Mouse (Mus musculus) embryonic facial prominence, embryonic 10.5 days (tissue): ENCODE measurements around the gene Fcrl5. TPM values are rescaled to one million over a fixed set of nuclear protein-coding genes. Genes with fewer than 3 reads are reported as not detected.

Experiments used
- DNase-seq: peaks from one replicate; pipeline ENCODE4 v3.0.0-alpha.2; 2017; ENCODE audit warnings: low spot score
- H3K27ac ChIP-seq: fragments of 300-500 bp; sonication (generic); replicated peaks from 2 replicates; pipeline ENCODE4 v1.5.1; 2016; ENCODE audit warnings: mild to moderate bottlenecking
- H3K27me3 ChIP-seq: fragments of 300-500 bp; sonication (generic); replicated peaks from 2 replicates; pipeline ENCODE4 v1.6.1; 2016; ENCODE audit warnings: low read depth, mild to moderate bottlenecking; ENCODE audit not compliant: poor library complexity, severe bottlenecking
- H3K36me3 ChIP-seq: fragments of 300-500 bp; sonication (generic); replicated peaks from 2 replicates; pipeline ENCODE4 v1.6.1; 2016; ENCODE audit warnings: mild to moderate bottlenecking, moderate library complexity
- H3K4me1 ChIP-seq: fragments of 300-500 bp; sonication (generic); 2 replicates; pipeline ENCODE4 v1.6.1; 2016
- H3K4me3 ChIP-seq: fragments of 300-500 bp; sonication (generic); 2 replicates; pipeline ENCODE4 v1.5.1; 2016; ENCODE audit warnings: mild to moderate bottlenecking, moderate library complexity
- H3K9me3 ChIP-seq: fragments of 300-500 bp; sonication (generic); 2 replicates; pipeline ENCODE4 v1.6.1; 2016; ENCODE audit warnings: mild to moderate bottlenecking
- WGBS: fragments of 180-500 bp; shearing (Covaris S2); methylation state at CpG from one replicate; pipeline ENCODE4 v1.1.7; 2016; 5-methylcytosine and 5-hydroxymethylcytosine counted together
- polyA plus RNA-seq: library from polyadenylated mRNA; unstranded; fragments of >200 nt; fragmentation: Nextera tagmentation; extraction: Ambion mirVana; gene quantifications from 2 replicates; pipeline ENCODE4 v1.2.1, GENCODE M21; 2016

The Fcrl5 gene
- polyA plus RNA-seq, 1 experiment from 2014 or later = not detected

DNA sequence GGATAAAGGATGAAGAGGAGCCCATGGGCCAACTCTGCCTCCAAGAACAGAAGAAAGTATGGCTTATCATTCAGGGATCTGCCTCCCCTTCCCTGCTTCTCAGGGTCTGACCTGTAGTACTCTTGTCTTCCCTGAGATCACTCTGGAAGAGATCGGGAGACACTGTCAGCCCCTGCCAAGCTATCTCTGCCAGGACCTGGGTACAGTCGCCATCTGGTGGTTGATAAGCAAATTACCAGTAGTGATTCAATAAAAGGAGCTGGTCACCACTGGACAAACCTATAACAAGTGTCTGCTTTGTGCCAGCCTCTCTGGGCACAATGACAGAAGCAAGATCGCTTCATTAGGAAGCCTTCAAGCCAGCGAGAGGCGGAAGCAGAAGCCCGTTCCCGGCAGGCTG, 68.8 kb downstream of the Fcrl5 start:
- Histone ChIP-seq H3K27ac (no peak overlapping the region), H3K36me3 (no peaks in the 10 kb centered on the region), H3K27me3 (peaks cover 15% of the 10 kb centered on the region), H3K4me1 (peaks cover 15% of the 10 kb centered on the region), H3K9me3 (no peaks in the 10 kb centered on the region), H3K4me3 (no peak overlapping the region)
- WGBS = 38% methylated on average over 7 of the region's 7 CpGs
- peak; percentile 53 for DNase-seq

DNA sequence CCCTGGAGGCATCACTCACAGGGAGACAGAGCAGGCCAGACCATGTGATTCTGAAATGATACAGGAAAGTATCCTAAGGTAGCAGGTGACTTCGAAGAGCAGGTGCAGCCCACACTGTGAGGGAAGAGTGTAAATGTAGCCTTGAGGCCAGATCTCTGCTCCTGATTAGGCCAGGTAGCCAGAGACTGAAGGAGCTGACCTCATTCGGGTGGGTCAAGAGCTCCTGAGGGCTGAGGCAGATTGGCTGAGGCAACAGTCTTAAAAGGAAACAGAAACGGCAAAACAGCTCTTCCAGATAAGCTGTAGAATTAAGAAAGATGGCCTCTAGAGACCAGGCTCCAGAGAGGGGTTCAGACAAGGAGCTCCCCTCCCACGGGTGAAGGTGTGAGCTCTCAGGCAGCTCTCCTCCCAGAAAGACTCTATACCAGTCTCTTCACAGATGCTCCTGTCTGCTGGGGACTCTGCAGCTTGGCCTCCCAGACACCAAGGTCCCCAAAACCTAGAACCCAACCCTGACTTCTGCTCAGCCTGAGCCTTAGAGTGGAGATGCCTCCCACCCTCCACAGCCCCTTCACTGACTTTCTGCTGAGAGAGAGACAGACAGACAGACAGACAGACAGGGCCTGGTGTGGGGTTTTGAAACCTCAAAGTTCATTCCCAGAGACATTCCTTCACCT, 69.3 kb downstream of the Fcrl5 start:
- WGBS = 56% methylated on average over 4 of the region's 4 CpGs
- peak; percentile 9 for DNase-seq
- H3K36me3 ChIP-seq = no peaks in the 10 kb centered on the region

DNA sequence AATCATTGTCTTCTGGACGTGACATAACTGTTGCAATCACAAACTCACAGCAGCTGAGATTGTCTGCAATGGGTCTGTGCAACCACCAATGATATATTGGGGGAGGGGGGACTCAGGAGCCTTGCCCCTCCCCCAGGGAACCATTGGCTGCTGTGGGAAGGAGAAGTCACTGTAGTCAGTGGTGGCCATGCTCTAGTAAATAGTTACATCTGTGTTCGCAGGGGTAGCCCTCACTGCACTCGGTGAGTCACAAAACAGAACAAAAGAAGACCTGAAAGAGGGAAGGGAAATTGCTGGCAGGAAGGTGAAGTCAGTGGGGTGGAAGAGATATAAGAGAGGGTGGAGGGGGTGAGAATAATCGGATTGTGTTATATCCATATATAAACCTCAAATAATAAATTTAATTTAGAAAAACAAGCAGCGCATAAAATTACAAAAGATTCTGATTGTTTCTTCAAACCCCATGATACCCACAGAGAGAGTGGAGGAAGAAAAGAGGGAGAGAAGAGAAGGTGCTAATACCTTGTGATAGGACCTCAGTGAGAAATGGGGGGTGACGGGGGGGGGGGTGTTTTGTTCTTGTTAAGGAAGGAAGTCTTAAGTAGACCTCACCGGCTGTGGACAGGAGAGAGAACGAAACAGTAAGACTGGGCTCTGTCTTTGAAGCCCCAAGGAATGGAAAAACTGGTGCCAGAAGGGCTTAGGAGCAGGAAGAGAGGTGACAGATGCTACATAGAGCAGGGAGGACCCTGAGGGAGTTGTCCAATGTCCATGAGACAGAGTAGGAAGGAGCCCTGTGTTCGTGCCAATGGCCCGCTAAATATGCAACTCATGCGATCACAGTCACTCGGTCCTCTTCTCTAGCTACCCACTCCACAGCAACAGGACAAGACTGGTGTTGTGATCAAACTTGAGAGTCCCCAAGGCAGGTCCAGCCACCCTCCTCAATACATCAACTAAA, 71.2 kb downstream of the Fcrl5 start:
- no peak overlapping the region for H3K27ac ChIP-seq
- no peaks in the 10 kb centered on the region for H3K9me3 ChIP-seq
- peak; percentile 8 for DNase-seq
- H3K27me3 ChIP-seq = peaks cover 26% of the 10 kb centered on the region
- no peak overlapping the region for H3K4me3 ChIP-seq
- peaks cover 18% of the 10 kb centered on the region for H3K4me1 ChIP-seq
- no peaks in the 10 kb centered on the region for H3K36me3 ChIP-seq
- WGBS = 72% methylated on average over 12 of the region's 12 CpGs

More for the DNA sequence above, 69.3 kb downstream of the Fcrl5 start:
- H3K4me1 ChIP-seq = peaks cover 20% of the 10 kb centered on the region
- peaks cover 21% of the 10 kb centered on the region for H3K27me3 ChIP-seq
- H3K27ac ChIP-seq = no peak overlapping the region
- no peaks in the 10 kb centered on the region for H3K9me3 ChIP-seq
- H3K4me3 ChIP-seq = no peak overlapping the region

DNA sequence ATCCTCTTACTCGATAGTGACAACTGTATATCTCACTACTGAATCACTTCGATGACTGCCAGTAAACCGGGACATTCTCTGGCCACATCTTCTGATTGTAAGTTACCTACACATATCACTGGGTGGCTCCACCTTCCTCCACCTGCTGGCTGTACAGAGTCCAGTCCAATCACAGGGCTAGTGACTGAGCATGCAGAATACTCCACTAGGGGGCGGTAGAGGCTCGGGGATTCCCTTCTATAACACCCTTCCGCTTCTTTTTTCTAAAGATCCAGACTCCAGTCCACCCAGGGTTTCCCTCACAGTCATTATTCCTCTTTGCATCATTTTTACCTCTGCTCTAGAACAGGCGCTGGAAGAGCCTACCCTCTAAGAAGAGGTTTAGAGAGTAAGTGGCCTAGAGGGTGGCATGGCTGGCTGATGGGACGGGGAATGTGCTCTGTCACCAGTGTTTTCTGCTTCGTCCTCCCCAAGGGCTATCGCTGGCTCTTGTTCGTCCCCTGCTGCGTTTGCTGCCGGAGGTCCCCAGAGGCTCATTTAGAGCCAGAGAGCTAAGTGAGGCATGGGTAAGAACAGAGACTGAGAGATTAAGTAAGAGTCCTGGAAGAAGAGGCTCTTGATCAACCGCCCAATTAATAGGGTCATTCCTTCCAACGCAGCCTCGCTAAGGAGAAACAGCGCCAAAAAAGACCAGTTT, 72.8 kb downstream of the Fcrl5 start:
- 26% methylated on average over 17 of the region's 17 CpGs for WGBS
- Histone ChIP-seq H3K4me3 (peak overlapping the region; percentile 42), H3K9me3 (no peaks in the 10 kb centered on the region), H3K27me3 (peaks cover 23% of the 10 kb centered on the region), H3K36me3 (no peaks in the 10 kb centered on the region), H3K27ac (0 out of 2 replicates have a peak overlapping the region, but pooled peaks have one; percentile 7), H3K4me1 (peaks cover 26% of the 10 kb centered on the region)
- DNase-seq = peak; percentile 88

DNA sequence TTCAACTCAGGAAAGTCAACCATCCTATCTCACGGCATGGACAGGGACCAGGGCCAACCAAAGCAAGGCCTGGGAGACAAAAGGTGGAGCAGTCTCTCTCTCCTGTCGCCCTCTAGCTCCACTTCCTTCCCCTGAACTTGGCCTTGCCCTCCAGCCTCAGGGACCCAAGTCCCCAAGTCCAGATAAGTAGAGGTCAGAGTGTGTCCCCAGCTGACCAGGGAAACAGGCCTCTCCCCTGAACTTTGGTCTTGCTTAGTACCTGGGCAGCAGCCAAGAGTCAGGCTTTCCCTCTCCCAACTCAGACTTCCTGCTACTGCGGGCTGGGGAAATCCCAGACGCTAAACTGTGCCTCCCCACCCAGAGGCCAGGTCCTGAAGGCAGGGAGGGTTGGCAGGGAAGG, 73.5 kb downstream of the Fcrl5 start:
- no peak overlapping the region for H3K27ac ChIP-seq
- no peak for DNase-seq
- 48% methylated on average over 4 of the region's 4 CpGs for WGBS
- peaks cover 26% of the 10 kb centered on the region for H3K4me1 ChIP-seq
- H3K36me3 ChIP-seq = no peaks in the 10 kb centered on the region
- no peaks in the 10 kb centered on the region for H3K9me3 ChIP-seq
- no peak overlapping the region for H3K4me3 ChIP-seq
- H3K27me3 ChIP-seq = peaks cover 20% of the 10 kb centered on the region

DNA sequence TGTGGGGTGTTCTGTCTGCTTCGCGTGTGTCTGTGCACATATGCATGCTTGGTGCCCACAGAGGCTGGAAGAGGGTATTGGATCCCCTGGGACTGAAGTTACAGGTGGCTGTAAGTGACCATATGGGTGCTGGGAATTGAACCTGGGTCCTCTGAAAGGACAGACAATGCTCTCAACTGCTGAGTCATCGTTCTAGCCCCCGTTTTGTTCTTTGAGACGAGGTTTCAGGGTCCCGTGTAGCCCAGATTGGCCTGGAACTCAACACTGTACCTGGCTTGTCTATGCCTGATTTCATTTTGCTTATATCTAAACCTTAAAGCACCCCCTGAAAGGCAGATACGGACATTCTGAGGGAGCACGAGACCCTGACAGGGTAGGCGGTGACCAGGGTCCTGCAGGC, 75.3 kb downstream of the Fcrl5 start:
- Histone ChIP-seq H3K4me1 (peaks cover 33% of the 10 kb centered on the region), H3K27ac (no peak overlapping the region), H3K9me3 (no peaks in the 10 kb centered on the region), H3K36me3 (no peaks in the 10 kb centered on the region), H3K4me3 (no peak overlapping the region), H3K27me3 (peaks cover 20% of the 10 kb centered on the region)
- WGBS = 91% methylated on average over 9 of the region's 9 CpGs
- no peak for DNase-seq

DNA sequence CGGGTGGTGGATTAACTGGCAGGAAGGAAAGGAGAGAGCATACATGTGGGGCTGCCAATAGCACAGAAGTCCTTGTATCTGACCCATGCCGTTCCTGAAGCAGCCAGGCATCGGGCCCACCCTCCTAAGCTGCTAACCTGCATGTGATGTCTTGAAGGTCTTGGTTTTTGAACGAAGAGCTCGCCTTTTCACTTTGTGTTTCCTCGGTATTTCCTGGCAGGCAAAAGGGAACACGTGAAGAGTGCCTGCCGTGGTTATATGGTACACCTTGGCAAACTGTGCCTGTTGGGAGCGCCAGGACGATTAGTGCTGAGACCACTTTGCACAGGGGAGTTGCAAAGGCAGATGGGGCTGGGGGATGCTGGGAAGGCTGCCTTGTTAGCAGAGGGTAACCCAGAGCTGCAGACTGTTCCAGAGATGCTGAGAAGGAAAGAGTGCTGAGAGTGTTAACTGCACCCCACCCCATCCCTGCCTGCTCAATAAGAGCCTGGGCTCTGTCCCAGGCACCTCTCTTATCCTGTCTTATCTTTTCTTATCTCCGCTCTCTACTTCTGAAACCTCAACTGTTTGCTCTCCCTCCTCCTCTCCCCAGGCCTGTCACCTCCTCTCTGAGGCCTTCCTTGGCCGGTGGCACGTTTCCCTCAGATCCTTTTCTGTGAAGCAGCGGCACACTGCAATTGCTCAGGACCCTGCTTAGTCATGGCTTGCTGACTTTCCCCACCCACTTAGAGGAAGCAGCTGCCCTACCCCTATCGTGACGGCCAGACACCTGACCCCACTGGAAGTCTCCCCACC, 76.6 kb downstream of the Fcrl5 start:
- Histone ChIP-seq H3K36me3 (no peaks in the 10 kb centered on the region), H3K4me3 (no peak overlapping the region), H3K27ac (no peak overlapping the region; the same call in 1 of the 2 replicates), H3K4me1 (peaks cover 40% of the 10 kb centered on the region), H3K27me3 (peaks cover 20% of the 10 kb centered on the region), H3K9me3 (no peaks in the 10 kb centered on the region)
- DNase-seq = no peak
- 51% methylated on average over 16 of the region's 16 CpGs for WGBS

DNA sequence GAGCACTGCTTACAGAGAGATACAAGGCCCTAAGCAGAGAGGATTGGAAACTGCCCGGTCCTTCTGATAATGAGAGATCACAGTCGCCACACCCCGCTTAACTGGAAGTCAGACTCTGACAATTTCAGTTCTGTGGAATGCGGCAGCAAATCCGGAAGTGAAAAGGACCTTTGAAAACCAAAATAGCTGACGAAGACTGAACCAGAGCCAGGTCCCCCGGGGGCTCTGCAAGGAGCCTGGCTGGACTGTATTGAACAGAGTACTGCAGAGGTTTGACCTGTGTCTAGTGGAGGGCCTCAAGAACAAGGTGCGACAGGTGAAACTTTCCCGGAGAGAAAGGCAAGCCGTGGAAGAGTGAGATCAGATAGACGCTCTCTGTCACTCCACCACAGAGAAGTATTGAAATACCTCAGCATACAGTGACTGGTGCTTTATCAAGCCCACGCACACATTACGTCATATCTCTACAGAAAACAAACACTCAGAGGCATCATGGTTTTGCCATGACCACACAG, 80.1 kb downstream of the Fcrl5 start:
- DNase-seq = no peak
- Histone ChIP-seq H3K9me3 (no peaks in the 10 kb centered on the region), H3K27ac (no peak overlapping the region), H3K4me3 (no peak overlapping the region), H3K27me3 (no peaks in the 10 kb centered on the region), H3K4me1 (peaks cover 25% of the 10 kb centered on the region), H3K36me3 (no peaks in the 10 kb centered on the region)
- 56% methylated on average over 13 of the region's 13 CpGs for WGBS

DNA sequence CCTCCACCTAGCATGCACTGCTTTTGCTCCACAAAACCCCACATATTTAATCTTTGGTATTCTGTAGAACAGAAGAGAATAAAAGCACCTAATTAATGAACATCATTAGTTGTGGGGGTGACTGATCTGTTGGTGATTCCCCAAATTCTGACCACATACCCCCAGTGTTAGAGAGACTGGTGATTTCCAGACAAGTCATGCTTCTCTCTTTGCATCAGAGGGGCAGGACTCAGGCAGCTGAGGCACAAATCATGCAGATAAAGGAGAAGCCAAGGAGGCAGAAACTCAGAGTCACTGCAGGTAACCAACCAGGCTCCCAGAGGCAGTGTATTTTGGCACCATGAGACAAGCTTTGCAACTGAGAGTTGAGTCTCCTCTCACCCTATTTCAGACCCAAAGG, 82.9 kb downstream of the Fcrl5 start:
- DNase-seq = no peak
- Histone ChIP-seq H3K9me3 (no peaks in the 10 kb centered on the region), H3K27ac (no peak overlapping the region), H3K36me3 (no peaks in the 10 kb centered on the region), H3K4me1 (peaks cover 17% of the 10 kb centered on the region), H3K27me3 (no peaks in the 10 kb centered on the region), H3K4me3 (no peak overlapping the region)

DNA sequence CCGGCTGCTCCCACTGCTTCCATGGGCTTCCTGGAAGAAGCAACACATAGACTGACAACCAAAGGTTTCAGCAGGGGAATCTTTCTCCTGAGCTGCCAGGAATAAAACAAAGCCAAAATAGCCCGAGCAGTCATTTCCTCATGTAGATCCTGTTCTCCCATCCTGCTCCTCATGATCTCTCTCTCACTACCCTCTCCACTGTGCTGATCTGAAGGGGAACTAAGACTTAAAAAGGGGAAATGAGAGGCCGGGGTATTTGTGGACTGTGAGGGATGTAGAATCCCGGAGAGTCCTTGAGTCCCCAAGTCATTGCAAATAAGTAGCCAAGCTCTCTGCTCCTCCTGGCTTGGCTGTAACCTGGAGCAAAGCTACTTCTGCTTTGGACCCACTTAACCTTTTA, 85.6 kb downstream of the Fcrl5 start:
- no peak overlapping the region for H3K4me3 ChIP-seq
- no peaks in the 10 kb centered on the region for H3K9me3 ChIP-seq
- peaks cover 16% of the 10 kb centered on the region for H3K4me1 ChIP-seq
- 83% methylated on average over 4 of the region's 4 CpGs for WGBS
- no peak for DNase-seq
- no peaks in the 10 kb centered on the region for H3K36me3 ChIP-seq
- H3K27me3 ChIP-seq = no peaks in the 10 kb centered on the region
- no peak overlapping the region for H3K27ac ChIP-seq

DNA sequence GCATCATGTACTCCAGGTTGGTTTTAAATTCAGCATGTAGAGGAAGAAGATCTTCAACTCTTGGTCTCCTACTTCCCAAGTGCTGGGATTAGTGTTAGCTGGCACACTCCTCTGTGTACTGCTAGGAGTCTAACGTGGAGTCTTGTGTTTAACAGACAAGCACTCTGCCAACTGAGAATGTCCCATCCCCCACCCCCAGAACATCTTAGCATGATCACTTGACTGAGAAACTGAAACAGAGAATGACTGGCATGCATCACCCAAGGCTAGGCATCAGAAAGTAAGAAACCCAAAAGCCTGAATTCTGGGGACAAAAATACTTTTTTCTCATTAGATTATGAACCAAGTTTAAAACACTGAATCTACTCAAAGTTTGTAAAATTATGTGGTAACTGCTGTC, 86.3 kb downstream of the Fcrl5 start:
- whole genome bisulfite sequencing = 68% methylated on average over 1 of the region's 1 CpGs
- Histone ChIP-seq H3K27me3 (no peaks in the 10 kb centered on the region), H3K9me3 (no peaks in the 10 kb centered on the region), H3K4me1 (peaks cover 20% of the 10 kb centered on the region), H3K27ac (no peak overlapping the region), H3K36me3 (no peaks in the 10 kb centered on the region), H3K4me3 (no peak overlapping the region)
- no peak for DNase-seq

DNA sequence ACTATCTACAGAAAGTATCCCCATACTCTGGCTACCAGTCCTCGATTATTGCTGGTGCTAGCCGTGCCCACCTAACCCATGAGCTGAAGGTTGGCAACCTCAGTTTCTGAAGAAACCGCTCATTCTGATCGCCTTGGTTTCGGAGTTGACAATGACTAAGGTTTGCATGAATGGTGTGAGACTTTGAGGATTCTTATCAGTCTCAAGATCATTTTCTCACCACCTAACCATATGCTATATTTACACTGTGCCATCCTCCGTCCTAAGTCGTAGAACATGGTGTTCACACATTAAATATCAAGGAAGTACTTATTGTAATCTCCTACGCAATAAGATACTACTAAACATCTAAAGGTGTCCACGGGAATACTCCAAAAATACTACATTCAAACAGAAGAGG, 88.1 kb downstream of the Fcrl5 start:
- Histone ChIP-seq H3K27me3 (no peaks in the 10 kb centered on the region), H3K36me3 (peaks cover 17% of the 10 kb centered on the region), H3K9me3 (no peaks in the 10 kb centered on the region), H3K27ac (no peak overlapping the region), H3K4me1 (peaks cover 18% of the 10 kb centered on the region), H3K4me3 (no peak overlapping the region)
- no peak for DNase-seq
- 95% methylated on average over 9 of the region's 9 CpGs for WGBS
